Mouse (Mus musculus): Measurements from ENCODE around the gene Hcrt. TPM values are rescaled to one million over a fixed set of nuclear protein-coding genes. Genes with fewer than 3 reads are reported as not detected.
A peak's percentile ranks its signal among the peaks of the same experiment; 100 is the strongest.

Gene Hcrt
- polyA plus RNA-seq, 1 experiment from 2014 or later: not detected

GRCm38 (mm10) chr11:100713735-100714533 is 48.8 kb downstream of the Hcrt start, which contains the start of gene Hspb9:
Gene Hspb9 (plus strand): TSS chr11:100713850.
- Histone ChIP-seq H3K36me3 (peaks cover 62% of the 10 kb centered on the region), H3K27me3 (ENCODE audit: insufficient read depth, poor library complexity, severe bottlenecking) (no peaks in the 10 kb centered on the region), H3K4me3 (peak within 1 kb of the TSS; percentile 99), H3K27ac (peak within 1 kb of the TSS; percentile 98), H3K9me3 (no peaks in the 10 kb centered on the region), H3K4me1 (peaks cover 45% of the 10 kb centered on the region)
- DNase-seq (ENCODE audit: low spot score): peak; percentile 92
- 2% methylated on average over 38 of the region's 38 CpGs for WGBS

GRCm38 (mm10) chr11:100713174-100713573 is 49.6 kb downstream of the Hcrt start:
- DNase-seq (ENCODE audit: low spot score): no peak
- Histone ChIP-seq H3K36me3 (peaks cover 62% of the 10 kb centered on the region), H3K9me3 (no peaks in the 10 kb centered on the region), H3K27me3 (ENCODE audit: insufficient read depth, poor library complexity, severe bottlenecking) (no peaks in the 10 kb centered on the region), H3K27ac (peak overlapping the region; percentile 87), H3K4me3 (peak overlapping the region; percentile 56), H3K4me1 (peaks cover 45% of the 10 kb centered on the region)
- 63% methylated on average over 4 of the region's 4 CpGs for WGBS

GRCm38 (mm10) chr11:100711783-100712615 is 50.7 kb downstream of the Hcrt start, which contains the start of gene Kat2a:
Gene Kat2a (minus strand): TSS chr11:100712465.
- H3K36me3 ChIP-seq: peaks cover 62% of the 10 kb centered on the region
- peak within 1 kb of the TSS; percentile 98 for H3K27ac ChIP-seq
- peak within 1 kb of the TSS; percentile 99 for H3K4me3 ChIP-seq
- peak; percentile 84 for DNase-seq (ENCODE audit: low spot score)
- H3K9me3 ChIP-seq: no peaks in the 10 kb centered on the region
- WGBS: 4% methylated on average over 46 of the region's 48 CpGs
- H3K4me1 ChIP-seq: peaks cover 45% of the 10 kb centered on the region
- no peaks in the 10 kb centered on the region for H3K27me3 ChIP-seq (ENCODE audit: insufficient read depth, poor library complexity, severe bottlenecking)

Other genes starting within 250 kb of the Hcrt start
- gene Acly, start 234.9 kb downstream of the Hcrt start, polyA plus RNA-seq (2016; fragmentation: Nextera tagmentation; extraction: Ambion mirVana): 127 and 139 TPM in 2 replicates
- gene Ttc25, start 217.3 kb downstream of the Hcrt start, polyA plus RNA-seq (2016; fragmentation: Nextera tagmentation; extraction: Ambion mirVana): 0.59 and 0.75 TPM in 2 replicates
- 16.3 and 20.0 TPM in 2 replicates for gene Cnp, start 188.0 kb downstream of the Hcrt start, polyA plus RNA-seq (2016; fragmentation: Nextera tagmentation; extraction: Ambion mirVana)
- 67.4 and 67.9 TPM in 2 replicates for gene Nkiras2, start 143.7 kb downstream of the Hcrt start, polyA plus RNA-seq (2016; fragmentation: Nextera tagmentation; extraction: Ambion mirVana)
- 194 and 211 TPM in 2 replicates for gene Dnajc7, start 142.8 kb downstream of the Hcrt start, polyA plus RNA-seq (2016; fragmentation: Nextera tagmentation; extraction: Ambion mirVana)
- 0.23 and 0.27 TPM in 2 replicates for gene Zfp385c, start 70.5 kb downstream of the Hcrt start, polyA plus RNA-seq (2016; fragmentation: Nextera tagmentation; extraction: Ambion mirVana)
- 1.1 and 2.4 TPM in 2 replicates for gene Dhx58, start 58.7 kb downstream of the Hcrt start, polyA plus RNA-seq (2016; fragmentation: Nextera tagmentation; extraction: Ambion mirVana)
- 52.0 and 59.8 TPM in 2 replicates for gene Kat2a, start 50.5 kb downstream of the Hcrt start, polyA plus RNA-seq (2016; fragmentation: Nextera tagmentation; extraction: Ambion mirVana)
- 0.19 and 0.34 TPM in 2 replicates for gene Hspb9, start 49.1 kb downstream of the Hcrt start, polyA plus RNA-seq (2016; fragmentation: Nextera tagmentation; extraction: Ambion mirVana)
- gene Rab5c, start 24.7 kb downstream of the Hcrt start, polyA plus RNA-seq (2016; fragmentation: Nextera tagmentation; extraction: Ambion mirVana): 13.7 and 13.9 TPM in 2 replicates
- gene Kcnh4, start 3.0 kb downstream of the Hcrt start, polyA plus RNA-seq (2016; fragmentation: Nextera tagmentation; extraction: Ambion mirVana): not detected in 2 replicates
- gene Ghdc, start 8.0 kb upstream of the Hcrt start, polyA plus RNA-seq (2016; fragmentation: Nextera tagmentation; extraction: Ambion mirVana): 4.8 and 6.3 TPM in 2 replicates
- gene Stat5b, start 87.8 kb upstream of the Hcrt start, polyA plus RNA-seq (2016; fragmentation: Nextera tagmentation; extraction: Ambion mirVana): 25.7 and 30.1 TPM in 2 replicates
- gene Stat5a, start 96.4 kb upstream of the Hcrt start, polyA plus RNA-seq (2016; fragmentation: Nextera tagmentation; extraction: Ambion mirVana): 6.2 and 6.6 TPM in 2 replicates
- 33.7 and 41.5 TPM in 2 replicates for gene Stat3, start 176.6 kb upstream of the Hcrt start, polyA plus RNA-seq (2016; fragmentation: Nextera tagmentation; extraction: Ambion mirVana)
- 139 and 252 TPM in 2 replicates for gene Cavin1, start 208.0 kb upstream of the Hcrt start, polyA plus RNA-seq (2016; fragmentation: Nextera tagmentation; extraction: Ambion mirVana)
- gene Atp6v0a1, start 246.5 kb upstream of the Hcrt start, polyA plus RNA-seq (2016; fragmentation: Nextera tagmentation; extraction: Ambion mirVana): 54.4 and 66.3 TPM in 2 replicates

Data from heart, embryonic 10.5 days (tissue).